Mouse (Mus musculus): ENCODE measurements around the gene Zfp106. TPM values are rescaled to one million over a fixed set of nuclear protein-coding genes. Genes with fewer than 3 reads are reported as not detected.
"Not testable (repeated sequence)": the region's sequence is repeated elsewhere in the genome, so short reads cannot be mapped to it uniquely, and the experiment has no call there.

The Zfp106 gene
- total RNA-seq (2017), result 81.8 and 174 TPM in 2 replicates

- peak; percentile 71 for ATAC-seq (replicated peaks; ENCODE audit: low read depth, poor library complexity, severe bottlenecking)
These were observed at the start of gene Zfp106 for GRCm38 (mm10) chr2:120563235-120563990. Gene Zfp106, minus strand, starts transcription at chr2:120563843.

DNA sequence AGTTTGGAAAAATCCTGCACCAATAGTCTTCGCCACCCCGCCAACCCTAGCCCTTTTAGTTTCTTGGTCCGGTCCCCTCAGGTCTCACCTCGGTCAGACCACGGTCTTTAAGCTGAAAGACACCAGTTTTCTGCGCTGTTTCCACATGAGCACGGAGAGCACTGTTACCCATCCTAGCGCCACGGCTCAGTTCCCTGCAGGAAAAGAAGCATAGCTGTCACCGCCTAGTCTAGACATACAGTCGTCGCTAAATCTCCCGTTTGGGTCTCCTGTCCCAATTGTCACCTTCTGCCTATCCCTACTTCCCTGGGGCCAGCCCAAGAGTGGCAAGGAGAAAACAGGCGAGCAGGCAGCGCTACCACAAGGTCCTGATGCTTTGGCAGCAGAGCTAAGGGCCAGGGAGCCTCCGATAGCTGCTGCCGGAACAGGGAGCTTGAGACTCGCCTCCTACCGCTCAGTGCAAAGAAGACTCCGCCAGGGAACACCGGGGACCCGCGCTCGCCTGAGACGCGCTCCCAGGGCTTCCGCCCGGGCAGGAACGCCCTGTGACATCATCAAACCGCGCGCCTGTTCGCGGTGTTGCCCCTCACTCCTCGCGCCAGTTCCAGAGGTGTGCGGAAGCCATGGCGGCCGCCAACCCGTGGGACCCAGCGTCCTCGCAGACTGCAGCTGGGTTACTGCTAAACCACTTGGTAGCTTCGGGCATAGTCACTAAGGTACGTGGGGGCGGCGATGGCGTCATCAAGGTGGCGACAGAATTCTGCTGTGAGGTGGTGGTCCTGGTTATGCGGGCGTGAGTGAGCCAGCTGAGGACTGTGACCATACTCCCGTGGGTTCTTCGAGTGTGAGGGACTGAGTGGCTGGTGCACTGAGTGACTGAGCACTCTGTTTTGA lies 45.4 kb upstream of the Zfp106 start, which contains the start of the genes Haus2 and Lrrc57:
Haus2 (plus strand) TSS at position 554 of the 894 bp plus-strand sequence.
Lrrc57 (minus strand) TSS at position 691 of the 894 bp plus-strand sequence.
- ATAC-seq (replicated peaks; ENCODE audit: low read depth, poor library complexity, severe bottlenecking), result peak; percentile 96

GRCm38 (mm10) chr2:120606021-120606690 lies 42.5 kb upstream of the Zfp106 start:
- ATAC-seq (replicated peaks; ENCODE audit: low read depth, poor library complexity, severe bottlenecking), result 0 out of 2 replicates have a peak, but pooled peaks have one; percentile 37

GRCm38 (mm10) chr2:120599506-120599905 lies 35.9 kb upstream of the Zfp106 start:
- ATAC-seq (replicated peaks; ENCODE audit: low read depth, poor library complexity, severe bottlenecking), result 0 out of 2 replicates have a peak, but pooled peaks have one; percentile 15

DNA sequence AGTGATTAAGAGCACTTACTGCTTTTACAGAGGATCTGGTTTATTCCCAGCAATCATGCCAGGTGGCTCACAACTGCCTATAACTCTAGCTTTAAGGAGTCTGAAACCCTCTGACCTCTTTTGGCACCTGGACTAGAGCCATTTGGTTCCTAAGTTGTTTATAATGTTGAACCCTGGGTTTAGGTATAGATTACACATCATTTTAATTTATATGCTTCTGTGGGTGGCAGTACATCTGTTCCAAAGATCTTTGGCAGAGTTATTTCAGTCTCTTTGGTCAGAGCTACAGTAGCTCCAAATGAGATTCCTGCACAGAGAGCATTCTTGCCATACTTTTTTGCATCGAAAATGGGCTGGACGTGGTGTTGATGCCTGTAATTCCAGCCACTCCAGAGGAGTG lies 34.1 kb upstream of the Zfp106 start:
- ATAC-seq (replicated peaks; ENCODE audit: low read depth, poor library complexity, severe bottlenecking), result no peak

- no peak for ATAC-seq (replicated peaks; ENCODE audit: low read depth, poor library complexity, severe bottlenecking)
These were observed 28.6 kb upstream of the Zfp106 start for GRCm38 (mm10) chr2:120592227-120592626.

- ATAC-seq (replicated peaks; ENCODE audit: low read depth, poor library complexity, severe bottlenecking), result no peak
These were observed 26.1 kb upstream of the Zfp106 start for GRCm38 (mm10) chr2:120589759-120590158.

DNA sequence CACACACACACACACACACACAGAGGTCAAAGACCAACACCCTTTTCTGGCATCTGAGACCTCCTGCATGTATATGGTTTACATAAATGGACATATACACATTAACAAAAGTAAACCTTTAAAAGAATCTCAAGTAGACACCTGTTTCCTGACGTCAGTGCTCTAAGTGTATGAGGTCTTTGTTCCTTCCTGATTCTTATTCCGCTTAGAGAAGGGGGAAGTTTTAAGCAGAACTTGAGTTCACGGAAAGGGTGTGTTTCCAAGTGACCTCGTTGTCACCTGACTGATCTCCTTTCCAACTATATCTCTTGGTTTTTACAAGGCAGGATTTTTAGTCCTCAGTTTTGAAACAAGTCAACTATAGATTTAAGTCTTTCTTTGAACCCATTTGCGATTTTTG lies 14.6 kb upstream of the Zfp106 start:
- ATAC-seq (replicated peaks; ENCODE audit: low read depth, poor library complexity, severe bottlenecking), result peak; percentile 83

DNA sequence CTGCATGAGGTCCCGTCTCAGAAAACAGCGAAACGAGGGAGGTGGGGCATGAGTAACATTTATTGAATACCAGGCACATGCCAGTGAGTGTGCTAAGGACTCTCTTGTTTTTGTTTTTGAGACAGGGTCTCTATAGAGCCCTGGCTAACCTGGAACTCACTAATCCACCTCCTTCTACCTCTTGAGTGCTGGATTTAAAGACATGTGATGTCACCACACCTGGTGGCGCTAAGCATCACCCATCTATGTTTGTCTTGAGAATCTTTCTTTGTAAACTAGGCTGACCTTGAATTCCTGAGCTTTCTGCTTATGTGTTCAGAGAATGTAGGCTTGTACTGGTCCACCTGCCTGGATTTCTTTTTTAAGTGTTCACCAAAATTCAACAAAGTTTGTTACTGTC lies 14.2 kb upstream of the Zfp106 start:
- ATAC-seq (replicated peaks; ENCODE audit: low read depth, poor library complexity, severe bottlenecking), result no peak

DNA sequence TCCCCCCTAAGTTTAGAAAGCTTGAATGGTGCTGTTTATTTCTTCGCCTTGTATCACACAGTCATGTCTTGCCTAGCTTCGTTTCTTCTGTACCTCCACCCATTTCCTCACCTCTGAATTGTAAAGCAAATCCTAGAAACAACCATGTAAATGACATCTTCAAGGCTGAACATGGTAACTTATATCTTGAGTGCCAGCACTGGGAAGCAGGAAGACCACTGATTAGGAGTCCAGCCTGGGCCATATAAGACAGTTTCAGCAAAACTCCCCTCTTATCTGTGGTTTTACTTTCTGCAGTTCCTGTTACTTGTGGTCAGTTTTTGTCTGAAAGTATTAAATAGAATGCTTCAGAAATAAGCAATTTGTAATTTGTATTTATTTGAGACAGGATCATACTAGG lies 12.3 kb upstream of the Zfp106 start:
- peak; percentile 82 for ATAC-seq (replicated peaks; ENCODE audit: low read depth, poor library complexity, severe bottlenecking)

DNA sequence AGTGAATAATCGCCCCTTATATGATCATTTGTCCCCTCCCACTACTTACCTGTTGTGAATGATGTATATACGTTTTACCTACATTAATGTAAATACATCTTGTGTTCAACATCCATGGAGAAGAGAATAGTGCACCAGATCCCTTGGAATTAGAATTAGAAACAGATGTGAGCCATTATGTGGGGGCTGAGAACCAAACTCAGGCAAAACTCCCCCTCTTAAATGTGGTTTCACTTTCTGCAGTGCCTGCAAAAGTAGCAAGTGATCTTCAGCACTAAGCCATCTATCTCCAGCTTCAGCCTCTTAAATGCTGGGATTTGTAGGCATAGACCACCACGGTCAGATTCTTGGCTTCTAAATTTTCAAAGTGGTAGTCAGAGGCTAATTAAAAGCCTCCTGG lies 11.5 kb upstream of the Zfp106 start:
- no peak for ATAC-seq (replicated peaks; ENCODE audit: low read depth, poor library complexity, severe bottlenecking)

DNA sequence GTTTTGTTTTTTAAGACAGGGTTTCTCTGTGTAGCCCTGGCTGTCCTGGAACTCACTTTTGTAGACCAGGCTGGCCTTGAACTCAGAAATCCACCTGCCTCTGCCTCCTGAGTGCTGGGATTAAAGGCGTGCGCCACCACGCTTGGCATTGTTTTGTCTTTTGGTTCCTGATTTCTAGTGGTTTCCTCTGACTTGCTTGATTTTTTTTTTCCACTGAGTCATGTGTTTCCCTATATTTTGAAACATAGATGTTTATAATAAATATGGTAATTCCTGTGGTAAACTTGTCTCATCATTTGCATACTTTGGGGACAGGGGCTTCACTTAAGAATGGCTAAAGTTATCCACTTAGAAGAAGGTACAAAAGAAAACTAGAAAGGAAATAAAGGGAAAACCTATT lies 8.5 kb upstream of the Zfp106 start:
- not testable (repeated sequence) for ATAC-seq (replicated peaks; ENCODE audit: low read depth, poor library complexity, severe bottlenecking)

DNA sequence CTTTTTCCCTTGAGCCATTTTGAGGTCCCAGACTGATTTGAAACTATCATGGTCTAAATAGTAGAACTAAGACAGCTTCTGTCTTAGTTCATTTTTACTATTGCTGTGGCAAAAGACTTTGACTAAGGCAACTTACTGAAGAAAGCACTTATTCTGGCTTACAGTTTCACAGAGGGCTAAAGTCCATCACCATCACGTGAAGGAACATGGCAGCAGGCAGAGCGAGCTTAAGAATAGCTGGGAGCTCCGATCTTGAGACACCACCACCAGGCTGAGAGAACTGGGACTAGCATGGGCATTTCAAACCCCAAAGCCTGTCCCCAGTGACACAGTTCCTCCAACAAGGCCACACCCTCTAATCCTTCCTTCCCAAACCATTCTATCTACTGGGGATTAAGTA lies 7.4 kb upstream of the Zfp106 start:
- ATAC-seq (replicated peaks; ENCODE audit: low read depth, poor library complexity, severe bottlenecking), result no peak

- no peak for ATAC-seq (replicated peaks; ENCODE audit: low read depth, poor library complexity, severe bottlenecking)
These were observed 4.2 kb upstream of the Zfp106 start for GRCm38 (mm10) chr2:120567798-120568320.

GRCm38 (mm10) chr2:120566886-120567797 lies 3.5 kb upstream of the Zfp106 start, which contains the start of gene Snap23:
Gene Snap23, plus strand, starts transcription at chr2:120567671.
- ATAC-seq (replicated peaks; ENCODE audit: low read depth, poor library complexity, severe bottlenecking), result peak; percentile 70

GRCm38 (mm10) chr2:120565363-120565762 lies 1.7 kb upstream of the Zfp106 start:
- ATAC-seq (replicated peaks; ENCODE audit: low read depth, poor library complexity, severe bottlenecking), result peak; percentile 15; the same call in 1 of the 2 replicates

GRCm38 (mm10) chr2:120564548-120565188 lies 1.0 kb upstream of the Zfp106 start:
- ATAC-seq (replicated peaks; ENCODE audit: low read depth, poor library complexity, severe bottlenecking), result not testable (repeated sequence)

GRCm38 (mm10) chr2:120562859-120563234 lies 796 bp downstream of the Zfp106 start:
- no peak for ATAC-seq (replicated peaks; ENCODE audit: low read depth, poor library complexity, severe bottlenecking)
